Mouse (Mus musculus): ENCODE data around the gene Ppip5k1. TPM values are rescaled to one million over a fixed set of nuclear protein-coding genes. Genes with fewer than 3 reads are reported as not detected.

The Ppip5k1 gene
- polyA plus RNA-seq, 1 experiment from 2014 or later: 15.3 TPM

- no peak overlapping the region for H3K27ac ChIP-seq (ENCODE audit: low read depth)
- WGBS: 82% methylated on average over 2 of the region's 2 CpGs
- ATAC-seq (replicated peaks; ENCODE audit: low FRiP score, low TSS enrichment, low read depth): no peak
Measured at GRCm38 (mm10) chr2:121287850-121288249, 67.3 kb downstream of the Ppip5k1 start.

GRCm38 (mm10) chr2:121271928-121272516 is 83.2 kb downstream of the Ppip5k1 start:
- H3K4me1 ChIP-seq (replicated peaks; ENCODE audit: control insufficient read depth, insufficient read depth, low read length): peaks cover 17% of the 10 kb centered on the region
- H3K36me3 ChIP-seq (ENCODE audit: control insufficient read depth, insufficient read depth, low read length): peaks cover 32% of the 10 kb centered on the region
- ATAC-seq (replicated peaks; ENCODE audit: low FRiP score, low TSS enrichment, low read depth): no peak
- H3K9me3 ChIP-seq (ENCODE audit: control insufficient read depth, low read length): no peaks in the 10 kb centered on the region
- no peak for DNase-seq (ENCODE audit: low spot score)
- WGBS: 26% methylated on average over 4 of the region's 4 CpGs
- H3K27ac ChIP-seq (ENCODE audit: low read depth): peak overlapping the region; percentile 59; the same call in 1 of the 2 replicates
- no peaks in the 10 kb centered on the region for H3K27me3 ChIP-seq (replicated peaks; ENCODE audit: control insufficient read depth, insufficient read depth, low read length)
- H3K4me3 ChIP-seq (ENCODE audit: low read depth, low read length): peak overlapping the region; percentile 93
- peak overlapping the region; percentile 48 for H3K9ac ChIP-seq (ENCODE audit: low read length)
- H3K4me2 ChIP-seq (ENCODE audit: low read length): peak overlapping the region; percentile 64

More at GRCm38 (mm10) chr2:121287850-121288249, 67.3 kb downstream of the Ppip5k1 start:
- no peak for DNase-seq (ENCODE audit: low spot score)
- Histone ChIP-seq H3K4me1 (replicated peaks; ENCODE audit: control insufficient read depth, insufficient read depth, low read length) (peaks cover 3% of the 10 kb centered on the region; the same call in 1 of the 2 replicates), H3K4me3 (ENCODE audit: low read depth, low read length) (no peak overlapping the region), H3K4me2 (ENCODE audit: low read length) (no peak overlapping the region), H3K36me3 (ENCODE audit: control insufficient read depth, insufficient read depth, low read length) (no peaks in the 10 kb centered on the region), H3K9me3 (ENCODE audit: control insufficient read depth, low read length) (no peaks in the 10 kb centered on the region), H3K27me3 (replicated peaks; ENCODE audit: control insufficient read depth, insufficient read depth, low read length) (peaks cover 23% of the 10 kb centered on the region), H3K9ac (ENCODE audit: low read length) (no peak overlapping the region)

GRCm38 (mm10) chr2:121271236-121271927 is 83.8 kb downstream of the Ppip5k1 start, which contains the start of gene Trp53bp1:
Gene Trp53bp1, minus strand, starts transcription at chr2:121271407.
- ATAC-seq (replicated peaks; ENCODE audit: low FRiP score, low TSS enrichment, low read depth) (peak; percentile 99), DNase-seq (ENCODE audit: low spot score) (peak; percentile 98)
- H3K9me3 ChIP-seq (ENCODE audit: control insufficient read depth, low read length): no peaks in the 10 kb centered on the region
- 1% methylated on average over 37 of the region's 37 CpGs for WGBS
- peak within 1 kb of the TSS; percentile 76 for H3K9ac ChIP-seq (ENCODE audit: low read length)
- peak within 1 kb of the TSS; percentile 74 for H3K4me2 ChIP-seq (ENCODE audit: low read length)
- no peaks in the 10 kb centered on the region for H3K27me3 ChIP-seq (replicated peaks; ENCODE audit: control insufficient read depth, insufficient read depth, low read length)
- peak within 1 kb of the TSS; percentile 93 for H3K4me3 ChIP-seq (ENCODE audit: low read depth, low read length)
- peak within 1 kb of the TSS; percentile 68 for H3K27ac ChIP-seq (ENCODE audit: low read depth)
- H3K36me3 ChIP-seq (ENCODE audit: control insufficient read depth, insufficient read depth, low read length): peaks cover 38% of the 10 kb centered on the region
- peaks cover 17% of the 10 kb centered on the region for H3K4me1 ChIP-seq (replicated peaks; ENCODE audit: control insufficient read depth, insufficient read depth, low read length)

- no peaks in the 10 kb centered on the region for H3K9me3 ChIP-seq (ENCODE audit: control insufficient read depth, low read length)
- peak overlapping the region; percentile 93 for H3K4me3 ChIP-seq (ENCODE audit: low read depth, low read length)
- H3K4me2 ChIP-seq (ENCODE audit: low read length): peak overlapping the region; percentile 74
- no peaks in the 10 kb centered on the region for H3K27me3 ChIP-seq (replicated peaks; ENCODE audit: control insufficient read depth, insufficient read depth, low read length)
- H3K9ac ChIP-seq (ENCODE audit: low read length): peak overlapping the region; percentile 76
- peak overlapping the region; percentile 68 for H3K27ac ChIP-seq (ENCODE audit: low read depth)
- no peak for DNase-seq (ENCODE audit: low spot score)
- H3K36me3 ChIP-seq (ENCODE audit: control insufficient read depth, insufficient read depth, low read length): peaks cover 38% of the 10 kb centered on the region
- peak; percentile 89 for ATAC-seq (replicated peaks; ENCODE audit: low FRiP score, low TSS enrichment, low read depth)
- WGBS: 2% methylated on average over 35 of the region's 35 CpGs
- H3K4me1 ChIP-seq (replicated peaks; ENCODE audit: control insufficient read depth, insufficient read depth, low read length): peaks cover 17% of the 10 kb centered on the region
Measured at GRCm38 (mm10) chr2:121270521-121271235, 84.5 kb downstream of the Ppip5k1 start.

- peaks cover 44% of the 10 kb centered on the region for H3K36me3 ChIP-seq (ENCODE audit: control insufficient read depth, insufficient read depth, low read length)
- H3K9ac ChIP-seq (ENCODE audit: low read length): no peak overlapping the region
- ATAC-seq (replicated peaks; ENCODE audit: low FRiP score, low TSS enrichment, low read depth) (no peak), DNase-seq (ENCODE audit: low spot score) (no peak)
- H3K4me3 ChIP-seq (ENCODE audit: low read depth, low read length): no peak overlapping the region
- H3K4me2 ChIP-seq (ENCODE audit: low read length): no peak overlapping the region; the same call in 1 of the 2 replicates
- WGBS: 70% methylated on average over 8 of the region's 8 CpGs
- no peaks in the 10 kb centered on the region for H3K9me3 ChIP-seq (ENCODE audit: control insufficient read depth, low read length)
- H3K27ac ChIP-seq (ENCODE audit: low read depth): no peak overlapping the region
- no peaks in the 10 kb centered on the region for H3K27me3 ChIP-seq (replicated peaks; ENCODE audit: control insufficient read depth, insufficient read depth, low read length)
- peaks cover 17% of the 10 kb centered on the region for H3K4me1 ChIP-seq (replicated peaks; ENCODE audit: control insufficient read depth, insufficient read depth, low read length)
Measured at GRCm38 (mm10) chr2:121268446-121268845, 86.8 kb downstream of the Ppip5k1 start.

Other genes starting within 250 kb of the Ppip5k1 start
- 0.32 TPM in 1 of 2 replicates, not detected in the other for gene Tgm7, start 245.6 kb downstream of the Ppip5k1 start, polyA plus RNA-seq (2014; fragmentation: Nextera tagmentation; extraction: Ambion mirVana)
- 19.2 and 23.2 TPM in 2 replicates for gene Adal, start 215.0 kb downstream of the Ppip5k1 start, polyA plus RNA-seq (2014; fragmentation: Nextera tagmentation; extraction: Ambion mirVana)
- 19.7 and 20.8 TPM in 2 replicates for gene Lcmt2, start 214.7 kb downstream of the Ppip5k1 start, polyA plus RNA-seq (2014; fragmentation: Nextera tagmentation; extraction: Ambion mirVana)
- 51.6 and 58.8 TPM in 2 replicates for gene Tubgcp4, start 184.7 kb downstream of the Ppip5k1 start, polyA plus RNA-seq (2014; fragmentation: Nextera tagmentation; extraction: Ambion mirVana)
- gene Zscan29, start 184.3 kb downstream of the Ppip5k1 start, polyA plus RNA-seq (2014; fragmentation: Nextera tagmentation; extraction: Ambion mirVana): 8.7 and 11.1 TPM in 2 replicates
- 63.8 and 70.3 TPM in 2 replicates for gene Trp53bp1, start 84.0 kb downstream of the Ppip5k1 start, polyA plus RNA-seq (2014; fragmentation: Nextera tagmentation; extraction: Ambion mirVana)
- 6.7 and 7.2 TPM in 2 replicates for gene Map1a, start 65.8 kb downstream of the Ppip5k1 start, polyA plus RNA-seq (2014; fragmentation: Nextera tagmentation; extraction: Ambion mirVana)
- 64.4 and 100 TPM in 2 replicates for gene Ckmt1, start 2.3 kb upstream of the Ppip5k1 start, polyA plus RNA-seq (2014; fragmentation: Nextera tagmentation; extraction: Ambion mirVana)
- not detected in 2 replicates for gene Strc, start 31.8 kb upstream of the Ppip5k1 start, polyA plus RNA-seq (2014; fragmentation: Nextera tagmentation; extraction: Ambion mirVana)
- 540 and 546 TPM in 2 replicates for gene Pdia3, start 58.4 kb upstream of the Ppip5k1 start, polyA plus RNA-seq (2014; fragmentation: Nextera tagmentation; extraction: Ambion mirVana)
- gene Catsper2, start 58.4 kb upstream of the Ppip5k1 start, polyA plus RNA-seq (2014; fragmentation: Nextera tagmentation; extraction: Ambion mirVana): 2.1 and 2.2 TPM in 2 replicates
- gene Ell3, start 88.9 kb upstream of the Ppip5k1 start, polyA plus RNA-seq (2014; fragmentation: Nextera tagmentation; extraction: Ambion mirVana): 12.4 and 14.8 TPM in 2 replicates
- 513 and 576 TPM in 2 replicates for gene Serf2, start 93.8 kb upstream of the Ppip5k1 start, polyA plus RNA-seq (2014; fragmentation: Nextera tagmentation; extraction: Ambion mirVana)
- gene Hypk, start 97.9 kb upstream of the Ppip5k1 start, polyA plus RNA-seq (2014; fragmentation: Nextera tagmentation; extraction: Ambion mirVana): 84.8 and 93.4 TPM in 2 replicates
- gene Serinc4, start 101.4 kb upstream of the Ppip5k1 start, polyA plus RNA-seq (2014; fragmentation: Nextera tagmentation; extraction: Ambion mirVana): 0.26 and 0.70 TPM in 2 replicates
- 40.9 and 49.4 TPM in 2 replicates for gene Mfap1b, start 118.7 kb upstream of the Ppip5k1 start, polyA plus RNA-seq (2014; fragmentation: Nextera tagmentation; extraction: Ambion mirVana)
- 20.0 and 23.6 TPM in 2 replicates for gene Mfap1a, start 151.3 kb upstream of the Ppip5k1 start, polyA plus RNA-seq (2014; fragmentation: Nextera tagmentation; extraction: Ambion mirVana)
- gene Wdr76, start 151.3 kb upstream of the Ppip5k1 start, polyA plus RNA-seq (2014; fragmentation: Nextera tagmentation; extraction: Ambion mirVana): 9.1 and 9.9 TPM in 2 replicates